Mouse (Mus musculus) layer of hippocampus, adult 8-10 months (tissue): Measurements from ENCODE around the gene Tcte1. TPM values are rescaled to one million over a fixed set of nuclear protein-coding genes. Genes with fewer than 3 reads are reported as not detected.

ENCODE experiments used
- DNase-seq, 2 experiments: peaks; one replicate each; pipeline ENCODE4 v3.0.0; 2022; ENCODE audit warnings: low spot score in 2 of 2
- total RNA-seq, 4 experiments: library from RNA; stranded (reverse); gene quantifications; 2 replicates each; pipeline ENCODE4 v1.2.4; 2022

Gene Tcte1
- total RNA-seq, 4 experiments from 2014 or later: 0.92 to 1.3 (median 1.1) TPM

DNA sequence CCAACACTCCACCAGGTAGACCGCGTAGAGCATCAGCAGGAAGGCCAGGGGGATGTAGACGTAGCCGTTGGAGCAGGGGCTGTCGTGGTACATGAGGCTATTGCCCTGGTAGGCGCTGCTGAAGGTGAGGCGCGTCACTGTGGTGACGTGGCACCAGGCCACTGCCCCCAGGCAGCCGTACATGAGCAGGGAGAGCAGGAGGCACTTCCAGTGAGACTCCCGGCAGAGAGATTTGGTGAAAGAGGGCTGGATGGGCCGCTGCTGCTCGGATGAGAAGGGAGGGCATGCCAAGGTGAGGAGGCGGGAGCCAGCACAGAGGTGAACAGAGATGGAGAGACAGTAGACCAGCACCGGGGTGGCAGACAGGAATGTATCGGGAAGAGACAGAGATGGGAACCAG, 23.7 kb downstream of the Tcte1 start:
- DNase-seq: no peak

DNA sequence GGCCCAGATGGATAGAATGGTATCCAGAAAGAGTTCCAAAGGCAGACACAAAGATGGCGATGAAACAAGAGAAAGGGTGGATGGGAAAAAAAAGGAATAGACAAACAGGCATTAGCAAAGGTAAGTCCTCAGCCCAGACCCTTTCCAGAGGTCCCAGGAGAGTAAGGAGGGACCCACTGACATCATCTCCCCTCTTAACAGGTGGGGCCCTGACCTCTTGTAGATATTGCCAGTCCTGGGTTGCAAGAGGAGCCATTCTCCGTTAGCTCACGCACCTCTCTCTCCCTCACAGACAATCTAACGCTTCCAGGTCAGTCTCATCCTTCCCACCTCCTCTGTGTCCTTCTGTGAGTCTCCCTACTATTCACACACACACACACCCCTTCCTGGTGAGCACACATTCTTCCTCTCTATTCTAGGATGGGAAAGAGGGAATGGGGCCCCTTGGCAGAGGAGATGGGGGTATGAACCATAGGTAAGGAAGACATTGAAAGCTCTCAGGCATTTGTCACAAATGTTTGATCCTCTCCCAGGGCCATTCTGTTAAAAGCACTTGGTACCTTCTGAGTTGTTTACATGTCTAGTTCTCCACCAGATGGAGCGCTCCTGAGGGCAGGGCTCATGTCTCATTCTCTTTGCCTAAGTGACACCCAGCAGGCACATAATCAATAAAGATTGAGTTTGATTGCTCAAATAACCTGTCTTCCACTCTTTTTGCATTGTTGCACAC, 24.4 kb downstream of the Tcte1 start:
- DNase-seq: no peak

DNA sequence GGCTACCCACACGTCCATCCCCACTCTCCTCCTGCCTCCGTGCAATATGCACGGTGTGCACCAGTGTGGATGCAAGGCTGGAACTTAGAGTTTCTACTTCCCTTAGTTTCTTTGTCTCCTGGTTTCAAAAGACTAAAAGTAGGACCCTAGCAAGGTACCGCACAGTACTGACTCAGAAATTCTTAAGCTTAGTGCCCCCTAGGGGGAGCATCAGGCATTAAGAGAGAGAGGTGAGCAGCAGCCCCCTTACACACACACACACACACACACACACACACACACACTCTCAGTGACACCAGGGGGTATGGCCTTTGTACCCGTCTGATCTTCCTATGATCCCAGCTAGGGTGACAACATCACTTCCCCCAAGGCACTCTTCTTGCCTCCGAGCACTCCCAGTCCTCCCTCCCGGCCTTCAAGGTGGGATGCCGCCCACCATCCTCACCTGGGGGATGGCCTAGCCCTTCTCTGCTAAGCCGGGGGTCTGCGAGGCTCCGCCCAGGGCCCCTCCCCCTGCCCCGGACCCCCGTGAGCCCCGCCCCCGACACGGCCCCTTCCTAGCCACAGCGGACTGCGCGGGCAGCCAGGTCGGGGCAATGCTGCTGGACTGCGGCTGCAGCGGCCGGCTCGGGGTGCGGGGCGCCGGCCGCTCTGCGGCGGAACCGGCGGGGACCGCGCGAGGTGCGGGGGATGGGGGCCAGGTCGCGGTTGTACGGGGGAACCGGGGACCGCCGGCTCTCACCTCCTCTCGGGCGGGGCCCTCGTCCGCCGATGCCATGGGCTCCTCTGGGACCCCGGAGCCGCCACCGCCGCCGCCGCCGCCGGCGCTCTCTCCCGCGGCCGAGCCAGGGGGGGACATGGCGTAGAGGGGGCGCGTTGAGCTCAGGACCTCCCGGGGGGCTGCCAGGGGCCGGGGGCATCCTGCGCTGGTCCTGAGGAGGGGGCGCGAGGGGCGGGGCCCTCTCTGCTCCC, 25.6 kb downstream of the Tcte1 start:
- peak in 1 of 2 experiments; percentile 60 for DNase-seq

DNA sequence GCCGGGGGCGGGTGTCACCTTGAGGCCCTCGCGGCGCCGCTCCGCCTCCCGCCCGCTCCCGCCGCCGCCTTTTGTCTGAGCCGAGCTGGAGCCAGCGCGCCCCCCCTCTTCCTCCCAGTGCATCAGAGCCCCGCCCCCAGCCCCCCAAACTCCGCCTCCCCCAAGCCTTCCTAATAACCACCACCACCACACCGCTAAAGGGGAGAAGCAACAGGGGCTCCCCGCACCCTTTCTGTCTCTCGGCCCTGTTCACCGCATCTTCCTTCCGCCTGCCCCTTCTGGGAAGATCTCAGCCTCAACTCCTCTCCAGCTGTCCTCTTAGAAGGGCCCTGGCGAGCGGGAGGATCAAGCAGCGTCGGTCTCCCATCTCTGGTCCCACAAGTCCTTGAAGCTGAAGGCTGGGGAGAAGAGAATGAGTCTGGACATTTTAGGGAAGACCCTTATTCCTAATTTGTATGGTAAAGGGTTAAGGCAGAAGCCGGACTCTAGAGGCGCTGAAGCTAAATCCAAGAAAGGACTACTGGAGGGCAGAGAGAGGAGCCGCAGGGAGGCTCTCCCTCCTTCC, 26.5 kb downstream of the Tcte1 start, which contains the start of gene Tmem151b:
TSS of gene Tmem151b (minus strand) at position 61 of the 565 bp plus-strand sequence.
- peak in 1 of 2 experiments; percentile 47 for DNase-seq

DNA sequence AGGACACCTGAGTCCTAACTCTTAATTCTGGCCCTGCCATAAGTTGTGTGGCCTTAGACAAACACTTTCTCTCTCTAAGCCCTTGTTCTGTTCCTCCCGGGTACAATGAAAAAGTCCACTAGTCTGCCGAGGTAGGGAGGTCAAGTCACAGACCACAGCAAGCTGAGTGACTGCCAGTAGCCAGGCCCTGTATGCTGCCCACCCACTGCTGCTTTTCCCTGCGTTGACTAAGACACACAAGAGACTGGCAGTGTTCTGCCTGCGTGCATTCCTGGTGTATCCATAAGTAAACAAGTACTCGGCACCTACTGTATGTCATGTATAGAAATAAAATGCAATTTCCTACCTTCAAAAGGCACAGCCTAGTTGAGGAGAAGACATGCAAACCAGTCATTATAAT, 27.0 kb downstream of the Tcte1 start:
- DNase-seq: no peak

DNA sequence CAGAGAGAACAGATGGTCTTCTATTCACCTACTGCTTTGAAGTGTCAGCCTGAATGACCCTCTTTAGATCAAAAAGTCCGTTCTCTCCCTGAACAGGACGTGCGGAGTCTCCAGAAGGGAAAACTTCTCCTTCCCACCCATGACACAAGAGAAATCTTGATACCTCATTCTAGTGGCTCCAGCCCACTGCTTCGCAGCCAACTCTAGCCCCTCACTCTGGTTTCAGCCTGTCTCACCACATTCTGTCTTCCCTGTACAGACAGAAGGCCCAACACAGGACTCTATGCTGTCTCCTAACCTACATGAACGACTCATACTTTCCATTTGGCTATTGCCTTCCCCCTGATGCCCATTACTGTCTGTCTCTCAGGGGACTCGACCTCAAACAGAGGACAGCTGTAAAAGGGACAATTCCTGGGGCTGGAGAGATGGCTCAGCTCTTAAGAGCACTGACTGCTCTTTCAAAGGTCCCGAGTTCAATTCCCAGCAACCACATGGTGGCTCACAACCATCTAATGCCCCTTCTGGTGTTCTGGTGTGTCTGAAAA, 28.1 kb downstream of the Tcte1 start:
- DNase-seq: no peak

- peak in 1 of 2 experiments; percentile 86 for DNase-seq
These were observed 28.7 kb downstream of the Tcte1 start for GRCm38 (mm10) chr17:45551816-45552451.

DNA sequence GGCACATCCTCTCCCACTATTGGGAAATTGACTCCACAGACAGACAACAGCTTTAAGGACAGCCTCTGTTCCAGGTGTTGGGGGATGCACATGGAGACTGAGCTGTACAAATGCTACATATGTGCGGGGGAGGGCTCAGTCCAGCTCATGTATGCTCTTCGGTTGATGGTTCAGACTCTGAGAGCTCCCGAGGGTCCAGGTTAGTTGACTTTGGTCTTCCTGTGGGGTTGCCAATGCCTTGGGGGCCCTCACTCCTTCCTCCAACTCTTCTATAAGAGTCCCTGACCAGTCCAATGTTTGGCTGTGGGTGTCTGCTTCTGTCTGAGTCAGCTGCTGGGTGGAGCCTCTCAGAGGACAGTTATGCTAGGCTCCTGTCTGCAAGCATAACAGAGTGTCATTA, 29.8 kb downstream of the Tcte1 start:
- DNase-seq: no peak

DNA sequence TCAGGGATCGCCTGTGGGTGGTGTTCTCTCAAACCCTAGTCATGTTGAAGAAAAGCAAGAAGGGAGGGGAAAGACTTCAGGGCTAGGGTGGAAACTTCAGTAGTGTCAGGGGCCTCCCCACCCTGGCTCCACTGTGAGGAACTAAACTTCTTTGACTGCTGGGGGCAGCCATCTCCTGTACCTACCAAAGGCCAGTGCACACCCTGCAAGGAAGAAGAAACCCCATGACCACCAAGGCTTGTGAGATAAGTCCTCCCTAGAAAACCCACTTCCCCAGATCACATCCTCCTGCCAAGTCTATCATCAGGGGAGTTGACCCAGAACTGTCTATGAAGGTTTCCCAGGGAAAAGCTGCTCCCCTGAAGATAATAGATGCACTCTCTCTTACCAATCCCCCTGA, 31.2 kb downstream of the Tcte1 start:
- DNase-seq: no peak

- peak; percentile 78 to 82 for DNase-seq
These were observed 32.3 kb downstream of the Tcte1 start, which contains the start of gene Nfkbie for GRCm38 (mm10) chr17:45555452-45556106. TSS of gene Nfkbie (plus strand) at chr17:45555703.

GRCm38 (mm10) chr17:45556107-45556489, 32.9 kb downstream of the Tcte1 start:
- DNase-seq: no peak

- no peak for DNase-seq
These were observed 33.4 kb downstream of the Tcte1 start for GRCm38 (mm10) chr17:45556514-45557245.

- DNase-seq: no peak
These were observed 34.1 kb downstream of the Tcte1 start for GRCm38 (mm10) chr17:45557246-45557824.

DNA sequence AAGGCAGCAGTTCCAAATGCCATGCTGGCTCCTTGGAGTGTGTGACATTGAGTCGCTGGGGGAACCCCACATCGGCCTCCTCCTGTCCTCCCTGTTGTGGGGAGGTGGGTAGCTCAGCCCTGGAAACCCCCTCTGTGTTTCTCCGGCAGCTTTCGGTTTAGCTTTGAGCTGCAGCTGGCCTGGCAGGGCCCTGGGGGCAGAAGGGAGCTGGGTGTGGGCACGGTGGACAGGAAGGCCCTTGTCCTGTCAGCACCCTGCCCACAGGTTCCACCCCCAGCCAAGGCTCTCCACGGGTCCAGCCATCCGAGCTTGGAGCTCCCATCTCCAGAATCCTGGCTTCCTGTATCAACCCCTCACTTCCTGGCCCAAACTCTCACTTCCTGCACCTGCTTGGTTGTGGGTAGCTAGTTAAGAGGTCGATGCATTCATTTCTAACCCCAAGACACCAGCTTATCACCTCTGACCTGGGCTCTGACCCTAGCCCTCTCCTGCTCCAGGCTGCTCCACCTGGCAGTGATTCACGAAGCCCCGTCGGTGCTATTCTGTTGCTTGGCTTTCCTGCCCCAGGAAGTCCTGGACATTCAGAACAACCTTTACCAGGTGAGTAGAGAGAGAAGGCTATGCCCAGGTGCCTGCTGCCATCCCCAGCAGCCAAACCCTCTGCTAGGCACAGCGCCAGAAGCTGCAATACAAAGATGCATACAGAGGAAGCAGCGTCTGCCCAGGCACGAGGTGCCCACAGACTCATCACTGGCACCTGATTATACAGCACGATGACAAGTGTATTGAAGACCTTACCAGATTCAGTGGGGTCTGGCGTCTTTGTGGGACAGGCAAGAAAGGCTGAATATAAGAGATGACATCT, 35.0 kb downstream of the Tcte1 start:
- DNase-seq: no peak

DNA sequence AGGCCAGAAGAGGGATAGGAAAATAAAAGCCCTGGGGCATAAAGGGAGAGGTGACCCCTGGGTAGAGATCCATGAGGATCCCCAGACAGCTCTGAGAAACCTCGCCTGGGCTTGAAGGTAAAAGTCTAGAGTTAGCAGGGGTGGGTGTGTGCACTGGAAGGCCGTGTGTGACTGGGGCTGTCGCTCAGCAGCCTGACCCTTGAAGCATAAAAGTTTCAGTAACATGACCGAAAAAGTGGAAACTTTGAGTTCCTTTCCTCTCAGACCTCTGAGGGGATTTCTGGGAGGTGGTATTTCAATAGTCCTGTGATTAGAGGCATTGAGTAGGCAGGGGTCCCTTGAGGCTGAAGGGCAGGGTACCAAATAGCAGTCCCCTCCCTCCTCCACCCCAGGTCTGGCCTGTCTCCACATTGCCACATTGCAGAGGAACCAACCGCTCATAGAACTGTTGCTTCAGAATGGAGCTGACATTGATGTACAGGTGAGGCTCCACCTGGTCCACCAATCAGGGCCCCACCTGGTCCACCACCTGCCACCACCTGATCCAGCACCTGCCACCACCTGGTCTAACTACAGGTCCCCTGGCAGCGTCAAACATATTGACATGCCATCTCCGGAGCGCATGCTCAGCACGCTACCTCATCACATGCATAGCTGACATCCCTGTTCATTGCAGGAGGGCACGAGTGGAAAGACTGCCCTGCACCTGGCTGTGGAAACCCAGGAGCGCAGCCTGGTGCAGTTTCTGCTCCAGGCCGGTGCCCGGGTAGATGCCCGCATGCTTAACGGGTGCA, 36.7 kb downstream of the Tcte1 start:
- no peak for DNase-seq

GRCm38 (mm10) chr17:45563216-45563615, 40.0 kb downstream of the Tcte1 start:
- DNase-seq: no peak

DNA sequence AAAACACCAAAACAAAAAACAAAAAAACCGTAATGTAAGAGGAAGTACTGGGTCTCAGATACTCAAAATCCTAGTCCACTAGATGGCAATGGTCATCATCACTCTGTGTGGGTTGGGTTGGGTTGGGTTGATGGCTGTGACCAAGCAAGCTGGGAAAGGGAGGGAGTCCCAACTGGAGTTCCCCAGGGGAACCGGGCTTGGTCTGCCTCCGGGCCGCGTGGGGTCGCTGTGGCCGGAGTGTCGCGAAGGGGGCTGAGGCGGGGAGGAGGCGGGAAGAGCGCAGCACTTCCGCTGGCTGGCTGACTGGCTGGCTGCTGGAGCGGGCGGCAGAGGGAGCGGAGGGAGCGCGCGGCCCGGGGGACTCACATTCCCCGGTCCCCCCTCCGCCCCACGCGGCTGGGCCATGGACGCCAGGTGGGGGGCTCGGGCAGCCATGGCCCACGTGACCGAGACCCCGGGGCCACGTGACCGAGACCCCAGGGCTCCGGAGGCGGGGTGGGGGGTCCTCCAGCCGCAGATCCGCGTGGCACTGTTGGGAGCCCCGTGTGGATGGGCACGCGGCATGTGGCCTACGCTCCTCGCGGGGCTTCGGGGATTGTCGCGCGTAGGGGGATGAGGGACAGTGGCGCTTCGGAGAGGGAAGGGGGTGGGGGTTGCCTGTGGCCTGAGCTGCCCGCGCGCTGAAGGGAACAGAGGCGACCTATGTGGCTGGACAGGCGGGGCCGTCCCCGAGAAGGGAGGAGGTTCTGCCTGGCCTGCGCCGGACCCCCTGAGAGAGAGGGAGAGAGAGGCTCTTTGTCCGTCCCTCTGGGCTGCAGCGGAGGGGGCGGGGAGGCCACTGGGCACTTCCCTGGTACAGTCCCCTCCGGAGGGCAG, 40.7 kb downstream of the Tcte1 start, which contains the start of gene Slc35b2:
TSS of gene Slc35b2 (plus strand) at position 220 of the 876 bp plus-strand sequence.
- DNase-seq: peak; percentile 82 to 86
